Mouse (Mus musculus) limb, embryonic 13.5 days (tissue): Measurements from ENCODE around the gene Flnc. TPM values are rescaled to one million over a fixed set of nuclear protein-coding genes. Genes with fewer than 3 reads are reported as not detected.

Experiments used
- ATAC-seq: fragments of 200-750 bp; cut with Nextera tagmentation; 2 replicates; pipeline ENCODE4 v1.8.0; 2017; ENCODE audit warnings: low read depth, moderate number of reproducible peaks, moderate TSS enrichment; ENCODE audit not compliant: low FRiP score
- H3K27ac ChIP-seq: fragments of 300-500 bp; sonication (generic); 2 replicates; pipeline ENCODE4 v1.5.1; 2015; ENCODE audit warnings: inconsistent platforms, mild to moderate bottlenecking, moderate library complexity
- H3K27me3 ChIP-seq: fragments of 300-500 bp; sonication (generic); 2 replicates; pipeline ENCODE4 v1.6.1; 2015; ENCODE audit warnings: mild to moderate bottlenecking, inconsistent platforms
- H3K36me3 ChIP-seq: fragments of 300-500 bp; sonication (generic); 2 replicates; pipeline ENCODE4 v1.6.1; 2015; ENCODE audit warnings: inconsistent platforms, mild to moderate bottlenecking, moderate library complexity
- H3K4me1 ChIP-seq: fragments of 300-500 bp; sonication (generic); 2 replicates; pipeline ENCODE4 v1.6.1; 2015; ENCODE audit warnings: inconsistent platforms
- H3K4me2 ChIP-seq: fragments of 300-500 bp; sonication (generic); replicated peaks from 2 replicates; pipeline ENCODE4 v1.6.1; 2015; ENCODE audit warnings: inconsistent platforms, mild to moderate bottlenecking, moderate library complexity
- H3K4me3 ChIP-seq: fragments of 300-500 bp; sonication (generic); 2 replicates; pipeline ENCODE4 v1.5.1; 2015; ENCODE audit warnings: moderate library complexity, mild to moderate bottlenecking, inconsistent platforms
- H3K9ac ChIP-seq: fragments of 300-500 bp; sonication (generic); 2 replicates; pipeline ENCODE4 v1.6.1; 2015; ENCODE audit warnings: mild to moderate bottlenecking, inconsistent platforms
- H3K9me3 ChIP-seq: fragments of 300-500 bp; sonication (generic); 2 replicates; pipeline ENCODE4 v1.6.1; 2016; ENCODE audit warnings: inconsistent platforms
- WGBS: fragments of 180-500 bp; shearing (Covaris S2); methylation state at CpG from one replicate; pipeline ENCODE4 v1.1.7; 2015; 5-methylcytosine and 5-hydroxymethylcytosine counted together
- polyA plus RNA-seq: library from polyadenylated mRNA; unstranded; fragments of >200 nt; fragmentation: Nextera tagmentation; extraction: Ambion mirVana; gene quantifications from 2 replicates; pipeline ENCODE4 v1.2.1, GENCODE M21; 2015

The Flnc gene
- polyA plus RNA-seq, 1 experiment from 2014 or later: 21.7 TPM

DNA sequence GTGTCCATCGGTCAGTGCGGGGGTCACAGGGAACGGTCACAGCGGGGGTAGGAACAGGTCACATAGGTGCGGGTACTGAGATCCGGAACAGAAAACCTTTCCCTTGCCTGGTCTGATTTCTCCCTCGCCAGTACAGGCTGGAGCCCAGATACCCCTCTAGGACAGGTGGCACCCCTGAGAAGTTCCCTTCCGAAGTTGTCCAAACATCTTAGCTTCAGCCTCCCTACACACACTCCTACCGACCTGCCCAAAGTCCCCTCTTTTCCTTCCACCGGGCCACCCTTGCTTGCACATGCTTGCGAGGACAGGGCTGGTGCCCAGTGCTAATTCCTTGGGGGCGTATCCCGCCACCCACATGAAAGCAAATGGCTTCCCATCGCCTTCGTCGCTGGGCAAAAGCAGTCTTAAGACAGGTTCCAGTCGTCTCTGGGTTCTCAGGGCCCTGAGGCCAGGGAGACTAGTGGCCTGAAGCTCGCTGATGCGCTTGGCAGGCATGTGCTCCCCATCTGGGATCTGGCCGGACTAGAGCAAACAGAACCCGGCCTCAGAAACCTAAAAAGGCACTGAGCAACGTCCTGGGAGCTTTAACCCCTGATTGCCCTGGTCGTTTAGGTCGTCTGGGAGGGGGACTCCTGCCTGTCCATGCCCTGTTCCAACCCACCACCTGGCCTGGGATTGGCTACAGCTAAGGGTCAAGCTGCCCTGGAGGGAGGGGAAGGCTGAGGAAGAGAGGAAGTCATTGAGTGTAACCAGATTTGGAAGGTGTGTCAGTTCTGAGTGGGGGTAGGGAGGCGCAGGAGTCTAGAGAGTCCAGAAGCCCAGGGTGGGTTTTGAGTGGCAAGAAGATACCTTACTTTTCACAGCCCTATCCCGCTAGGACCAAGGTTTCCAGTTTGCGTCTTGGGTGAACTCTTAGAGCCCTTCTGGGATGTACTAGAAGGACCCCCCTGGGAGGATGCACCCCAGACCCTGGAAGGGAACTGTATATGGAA, 1.0 kb downstream of the Flnc start:
- WGBS: 3% methylated on average over 27 of the region's 27 CpGs
- Histone ChIP-seq H3K27ac (peak overlapping the region; percentile 87; the same call in 1 of the 2 replicates), H3K9ac (peak overlapping the region; percentile 75), H3K36me3 (0 out of 2 replicates have a peak, but pooled peaks cover 7% of the 10 kb centered on the region), H3K9me3 (no peaks in the 10 kb centered on the region), H3K4me1 (peaks cover 62% of the 10 kb centered on the region), H3K4me3 (peak overlapping the region; percentile 66), H3K4me2 (peak overlapping the region; percentile 83), H3K27me3 (peaks cover 36% of the 10 kb centered on the region)
- ATAC-seq: no peak

GRCm38 (mm10) chr6:29434911-29435691, 2.0 kb downstream of the Flnc start:
- Histone ChIP-seq H3K9me3 (no peaks in the 10 kb centered on the region), H3K27ac (peak overlapping the region; percentile 87), H3K4me1 (peaks cover 62% of the 10 kb centered on the region), H3K36me3 (peaks cover 17% of the 10 kb centered on the region; the same call in 1 of the 2 replicates), H3K9ac (peak overlapping the region; percentile 75), H3K4me3 (peak overlapping the region; percentile 66), H3K4me2 (peak overlapping the region; percentile 83), H3K27me3 (peaks cover 36% of the 10 kb centered on the region)
- WGBS: 5% methylated on average over 13 of the region's 13 CpGs
- ATAC-seq: peak; percentile 68

GRCm38 (mm10) chr6:29435940-29436451, 2.9 kb downstream of the Flnc start:
- peak; percentile 55 for ATAC-seq
- WGBS: 8% methylated on average over 5 of the region's 6 CpGs
- Histone ChIP-seq H3K4me1 (peaks cover 57% of the 10 kb centered on the region), H3K4me2 (peak overlapping the region; percentile 83), H3K4me3 (peak overlapping the region; percentile 66), H3K9ac (peak overlapping the region; percentile 75), H3K9me3 (no peaks in the 10 kb centered on the region), H3K36me3 (peaks cover 26% of the 10 kb centered on the region; the same call in 1 of the 2 replicates), H3K27me3 (peaks cover 36% of the 10 kb centered on the region), H3K27ac (peak overlapping the region; percentile 87)

- ATAC-seq: peak; percentile 10; the same call in 1 of the 2 replicates
- Histone ChIP-seq H3K27ac (peak overlapping the region; percentile 87), H3K9me3 (no peaks in the 10 kb centered on the region), H3K9ac (peak overlapping the region; percentile 45; the same call in 1 of the 2 replicates), H3K4me1 (peaks cover 53% of the 10 kb centered on the region), H3K27me3 (peaks cover 33% of the 10 kb centered on the region), H3K36me3 (peaks cover 31% of the 10 kb centered on the region; the same call in 1 of the 2 replicates), H3K4me2 (peak overlapping the region; percentile 83), H3K4me3 (peak overlapping the region; percentile 66)
- WGBS: 11% methylated on average over 11 of the region's 11 CpGs
Observed at GRCm38 (mm10) chr6:29436461-29436934, 3.4 kb downstream of the Flnc start.

- Histone ChIP-seq H3K4me2 (no peak overlapping the region), H3K9ac (no peak overlapping the region), H3K9me3 (no peaks in the 10 kb centered on the region), H3K27ac (no peak overlapping the region), H3K27me3 (peaks cover 9% of the 10 kb centered on the region), H3K4me3 (no peak overlapping the region), H3K36me3 (peaks cover 57% of the 10 kb centered on the region), H3K4me1 (peaks cover 31% of the 10 kb centered on the region)
- ATAC-seq: no peak
- WGBS: 73% methylated on average over 4 of the region's 4 CpGs
Observed at GRCm38 (mm10) chr6:29439251-29439650, 6.2 kb downstream of the Flnc start.

DNA sequence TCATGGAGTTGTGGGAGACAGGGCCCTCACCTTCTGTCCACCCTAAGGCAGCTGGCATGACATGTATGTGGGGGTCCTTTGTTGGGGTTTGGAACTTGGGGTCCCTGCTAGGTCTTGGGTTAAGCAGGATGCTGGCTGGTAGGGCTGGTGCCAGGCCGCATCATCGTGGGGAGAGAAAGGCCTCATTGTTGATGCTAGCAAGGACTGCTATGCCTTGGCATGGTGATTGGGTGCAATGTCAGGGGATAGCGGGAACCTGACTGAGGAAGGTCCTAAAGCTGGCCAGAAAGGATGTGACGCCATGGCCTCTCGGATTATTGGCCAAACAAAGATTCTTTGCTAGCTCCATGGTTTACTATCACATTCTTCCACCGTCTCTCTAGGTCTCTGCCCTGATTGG, 6.7 kb downstream of the Flnc start:
- H3K4me2 ChIP-seq: no peak overlapping the region
- H3K4me1 ChIP-seq: peaks cover 26% of the 10 kb centered on the region
- no peak overlapping the region for H3K9ac ChIP-seq
- H3K27me3 ChIP-seq: peaks cover 3% of the 10 kb centered on the region
- no peak overlapping the region for H3K4me3 ChIP-seq
- WGBS: 93% methylated on average over 6 of the region's 6 CpGs
- H3K36me3 ChIP-seq: peaks cover 60% of the 10 kb centered on the region
- H3K27ac ChIP-seq: no peak overlapping the region
- H3K9me3 ChIP-seq: no peaks in the 10 kb centered on the region
- no peak for ATAC-seq

- Histone ChIP-seq H3K4me3 (no peak overlapping the region), H3K4me2 (no peak overlapping the region), H3K9ac (no peak overlapping the region), H3K36me3 (peaks cover 95% of the 10 kb centered on the region), H3K27me3 (no peaks in the 10 kb centered on the region), H3K27ac (no peak overlapping the region), H3K4me1 (no peaks in the 10 kb centered on the region), H3K9me3 (no peaks in the 10 kb centered on the region)
- WGBS: 74% methylated on average over 11 of the region's 11 CpGs
- no peak for ATAC-seq
Observed at GRCm38 (mm10) chr6:29444773-29445172, 11.7 kb downstream of the Flnc start.

- ATAC-seq: no peak
- Histone ChIP-seq H3K4me2 (no peak overlapping the region), H3K4me1 (no peaks in the 10 kb centered on the region), H3K36me3 (peaks cover 95% of the 10 kb centered on the region), H3K27ac (no peak overlapping the region), H3K9me3 (no peaks in the 10 kb centered on the region), H3K9ac (no peak overlapping the region), H3K4me3 (no peak overlapping the region), H3K27me3 (no peaks in the 10 kb centered on the region)
- WGBS: 93% methylated on average over 7 of the region's 7 CpGs
Observed at GRCm38 (mm10) chr6:29445354-29445753, 12.3 kb downstream of the Flnc start.

- Histone ChIP-seq H3K9me3 (no peaks in the 10 kb centered on the region), H3K27ac (no peak overlapping the region), H3K4me3 (no peak overlapping the region), H3K9ac (no peak overlapping the region), H3K36me3 (peaks cover 93% of the 10 kb centered on the region), H3K4me1 (no peaks in the 10 kb centered on the region), H3K27me3 (no peaks in the 10 kb centered on the region), H3K4me2 (no peak overlapping the region)
- no peak for ATAC-seq
- WGBS: 31% methylated on average over 4 of the region's 4 CpGs
Observed at GRCm38 (mm10) chr6:29449858-29450257, 16.8 kb downstream of the Flnc start.

DNA sequence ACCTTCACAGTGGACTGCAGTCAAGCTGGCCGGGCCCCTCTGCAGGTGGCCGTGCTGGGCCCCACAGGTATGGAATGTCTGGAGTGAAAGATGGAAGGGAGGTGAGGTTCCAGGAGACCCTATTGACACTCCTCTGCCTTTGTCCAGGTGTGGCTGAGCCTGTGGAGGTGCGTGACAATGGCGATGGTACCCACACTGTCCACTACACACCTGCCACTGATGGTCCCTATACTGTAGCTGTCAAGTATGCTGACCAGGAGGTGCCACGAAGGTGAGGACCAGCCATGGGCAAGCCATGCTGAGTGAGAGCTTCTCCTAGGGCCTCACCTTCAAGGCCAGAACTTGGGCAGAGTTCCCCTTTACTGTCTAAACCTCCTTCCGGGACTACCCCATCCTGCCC, 17.6 kb downstream of the Flnc start:
- no peak overlapping the region for H3K27ac ChIP-seq
- WGBS: 94% methylated on average over 6 of the region's 6 CpGs
- no peaks in the 10 kb centered on the region for H3K4me1 ChIP-seq
- ATAC-seq: no peak
- H3K9ac ChIP-seq: no peak overlapping the region
- no peak overlapping the region for H3K4me3 ChIP-seq
- no peaks in the 10 kb centered on the region for H3K9me3 ChIP-seq
- no peaks in the 10 kb centered on the region for H3K27me3 ChIP-seq
- no peak overlapping the region for H3K4me2 ChIP-seq
- peaks cover 93% of the 10 kb centered on the region for H3K36me3 ChIP-seq

DNA sequence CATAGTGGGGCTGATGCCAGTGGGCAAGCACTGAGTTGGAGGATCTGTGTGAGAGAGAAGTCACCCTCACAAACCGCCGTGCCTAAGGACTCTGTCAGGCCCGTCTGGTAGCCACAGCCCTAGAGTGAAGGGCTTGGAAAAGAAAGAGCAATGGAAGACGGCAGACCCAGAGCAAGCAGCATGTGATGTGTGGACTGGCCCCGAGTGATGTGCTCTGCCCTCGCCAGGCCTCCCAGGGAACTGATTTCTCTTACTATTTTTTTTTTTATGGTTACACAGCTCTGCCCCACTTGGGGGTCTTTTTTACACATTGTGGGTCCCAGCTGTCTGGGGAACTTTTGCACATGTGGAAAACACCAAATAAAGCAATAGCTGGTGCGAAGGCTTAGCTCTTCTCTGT, 28.4 kb downstream of the Flnc start:
- H3K4me1 ChIP-seq: no peaks in the 10 kb centered on the region
- no peak overlapping the region for H3K4me3 ChIP-seq
- no peak overlapping the region for H3K27ac ChIP-seq
- peaks cover 41% of the 10 kb centered on the region for H3K36me3 ChIP-seq
- no peaks in the 10 kb centered on the region for H3K9me3 ChIP-seq
- no peak for ATAC-seq
- WGBS: 55% methylated on average over 7 of the region's 7 CpGs
- no peak overlapping the region for H3K9ac ChIP-seq
- H3K4me2 ChIP-seq: no peak overlapping the region
- H3K27me3 ChIP-seq: no peaks in the 10 kb centered on the region
